Mouse (Mus musculus): ENCODE data around the gene Mylk.

DNA sequence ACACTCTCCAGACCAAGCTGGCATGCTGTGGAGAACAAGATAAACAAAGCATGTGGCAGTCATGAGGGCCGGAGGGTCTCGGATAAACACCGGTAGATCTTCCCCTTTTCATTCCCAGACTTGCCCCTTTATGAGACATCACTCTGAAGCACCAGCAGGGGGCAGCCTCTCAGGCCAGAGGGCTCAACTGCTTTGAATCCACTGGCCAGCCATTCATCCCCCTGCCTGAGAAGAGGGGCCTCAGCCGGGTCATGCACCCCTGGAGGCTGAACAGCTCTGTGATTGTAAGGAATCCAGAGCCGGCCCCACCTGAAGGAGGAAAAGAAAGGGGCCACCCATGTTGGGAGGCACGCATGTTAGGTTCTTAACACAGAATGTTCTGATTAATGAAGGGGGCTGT, 175.2 kb downstream of the Mylk start:
- TF ChIP-seq FLI1 (IDR thresholded peaks at IDR 0.05; ENCODE audit: low read length) (no peak), GATA1 (IDR thresholded peaks at IDR 0.05; ENCODE audit: borderline replicate concordance, low read length) (no peak)

Data from megakaryocyte, embryonic 14.5 days (primary cell).